Mouse (Mus musculus) lung, postnatal 0 days (tissue): ENCODE data around the gene Nid2. TPM values are rescaled to one million over a fixed set of nuclear protein-coding genes. Genes with fewer than 3 reads are reported as not detected.

Source experiments
- ATAC-seq: fragments of 200-750 bp; cut with Nextera tagmentation; 2 replicates; pipeline ENCODE4 v1.8.0; 2017; ENCODE audit warnings: moderate library complexity
- DNase-seq: peaks from one replicate; pipeline ENCODE4 v3.0.0-alpha.2; 2016; ENCODE audit warnings: low spot score
- H3K27ac ChIP-seq: fragments of 300-500 bp; sonication (generic); 2 replicates; pipeline ENCODE4 v1.5.1; 2014; ENCODE audit warnings: antibody characterized with exemption, mild to moderate bottlenecking, low read length, mixed read lengths
- H3K27me3 ChIP-seq: fragments of 300-500 bp; sonication (generic); replicated peaks from 2 replicates; pipeline ENCODE4 v1.6.1; 2014; ENCODE audit warnings: low read length, mixed read lengths; ENCODE audit not compliant: insufficient read depth
- H3K36me3 ChIP-seq: fragments of 300-500 bp; sonication (generic); 2 replicates; pipeline ENCODE4 v1.6.1; 2014; ENCODE audit warnings: low read length, mixed read lengths; ENCODE audit not compliant: insufficient read depth
- H3K4me1 ChIP-seq: fragments of 300-500 bp; sonication (generic); 2 replicates; pipeline ENCODE4 v1.6.1; 2014; ENCODE audit warnings: antibody characterized with exemption, low read depth, low read length, mixed read lengths; ENCODE audit not compliant: insufficient read depth
- H3K4me2 ChIP-seq: fragments of 300-500 bp; sonication (generic); replicated peaks from 2 replicates; pipeline ENCODE4 v1.6.1; 2014; ENCODE audit warnings: low read depth, mild to moderate bottlenecking, low read length, moderate library complexity, mixed read lengths
- H3K4me3 ChIP-seq: fragments of 300-500 bp; sonication (generic); 2 replicates; pipeline ENCODE4 v1.5.1; 2014; ENCODE audit warnings: low read depth, low read length
- H3K9ac ChIP-seq: fragments of 300-500 bp; sonication (generic); replicated peaks from 2 replicates; pipeline ENCODE4 v1.6.1; 2014; ENCODE audit warnings: low read depth, mild to moderate bottlenecking
- H3K9me3 ChIP-seq: fragments of 300-500 bp; sonication (generic); 2 replicates; pipeline ENCODE4 v1.6.1; 2016; ENCODE audit warnings: low read length, mixed read lengths
- CTCF ChIP-seq: IDR thresholded peaks from 2 replicates; pipeline ENCODE4 v1.5.1; 2016; ENCODE audit warnings: antibody characterized with exemption, mild to moderate bottlenecking
- EP300 ChIP-seq: IDR thresholded peaks from 2 replicates; pipeline ENCODE4 v1.6.1; 2016; ENCODE audit warnings: antibody characterized with exemption, mild to moderate bottlenecking, control low read depth
- WGBS: fragments of 180-500 bp; shearing (Covaris S2); extraction: QIAGEN DNeasy Blood & Tissue Kit; methylation state at CpG from one replicate; pipeline ENCODE4 v1.1.7; 2014; 5-methylcytosine and 5-hydroxymethylcytosine counted together
- polyA plus RNA-seq: library from polyadenylated mRNA; unstranded; fragments of >200 nt; fragmentation: Nextera tagmentation; extraction: Ambion mirVana; gene quantifications from 2 replicates; pipeline ENCODE4 v1.2.1, GENCODE M21; 2015

The Nid2 gene
- polyA plus RNA-seq, 1 experiment from 2014 or later, result 39.0 TPM

DNA sequence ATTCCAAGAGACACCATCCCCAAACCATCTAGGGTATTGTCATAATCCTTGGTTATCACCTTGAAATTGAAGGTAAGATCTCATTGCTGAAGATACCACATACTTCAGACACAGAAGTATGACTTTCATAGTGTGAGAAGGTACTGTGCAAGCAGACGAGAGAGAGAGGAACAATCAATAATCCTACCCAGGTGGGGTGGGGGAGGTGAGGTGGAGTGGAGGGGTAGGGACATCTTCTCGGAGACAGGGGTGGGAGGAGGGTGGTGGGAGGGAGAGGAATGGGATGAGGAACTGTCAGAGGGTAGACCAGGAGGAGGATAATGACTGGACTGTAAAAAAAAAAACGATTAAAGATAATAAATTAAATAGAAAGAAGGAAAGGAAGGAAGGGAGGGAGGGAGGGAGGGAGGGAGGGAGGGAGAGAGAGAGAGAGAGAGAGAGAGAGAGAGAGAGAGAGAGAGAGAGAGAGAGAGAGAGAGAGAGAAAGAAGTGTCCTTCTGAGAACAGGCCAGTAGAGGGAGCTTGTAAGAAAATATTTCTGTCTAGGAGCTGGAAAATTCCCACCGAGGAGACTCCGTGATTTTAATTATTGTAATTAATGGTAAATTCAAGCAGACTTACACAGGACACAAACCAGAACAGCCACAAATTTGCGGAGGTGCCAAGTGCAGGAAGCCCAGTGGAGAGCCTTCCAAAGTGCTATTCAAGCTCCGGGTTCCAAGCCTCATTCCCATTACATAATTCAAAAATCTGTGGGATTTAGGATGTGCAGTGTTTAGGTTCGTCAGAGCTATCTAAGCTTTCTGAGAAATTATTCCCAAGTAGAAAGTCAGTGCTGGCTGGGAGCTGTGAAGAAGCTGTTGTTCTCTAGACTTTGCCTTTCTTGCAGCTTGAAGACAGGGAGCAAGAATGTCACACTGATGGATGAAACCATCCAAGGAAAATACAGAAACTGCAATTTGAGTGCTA lies 108.0 kb downstream of the Nid2 start:
- no peaks in the 10 kb centered on the region for H3K27me3 ChIP-seq
- ATAC-seq, result no peak
- H3K9ac ChIP-seq, result no peak overlapping the region
- H3K4me2 ChIP-seq, result no peak overlapping the region
- H3K4me3 ChIP-seq, result no peak overlapping the region
- H3K36me3 ChIP-seq, result no peaks in the 10 kb centered on the region
- WGBS, result 39% methylated on average over 8 of the region's 8 CpGs
- TF ChIP-seq EP300 (no peak), CTCF (peak; percentile 41; the same call in 1 of the 2 replicates)
- H3K4me1 ChIP-seq, result no peaks in the 10 kb centered on the region
- DNase-seq, result peak; percentile 54
- no peaks in the 10 kb centered on the region for H3K9me3 ChIP-seq
- H3K27ac ChIP-seq, result no peak overlapping the region

DNA sequence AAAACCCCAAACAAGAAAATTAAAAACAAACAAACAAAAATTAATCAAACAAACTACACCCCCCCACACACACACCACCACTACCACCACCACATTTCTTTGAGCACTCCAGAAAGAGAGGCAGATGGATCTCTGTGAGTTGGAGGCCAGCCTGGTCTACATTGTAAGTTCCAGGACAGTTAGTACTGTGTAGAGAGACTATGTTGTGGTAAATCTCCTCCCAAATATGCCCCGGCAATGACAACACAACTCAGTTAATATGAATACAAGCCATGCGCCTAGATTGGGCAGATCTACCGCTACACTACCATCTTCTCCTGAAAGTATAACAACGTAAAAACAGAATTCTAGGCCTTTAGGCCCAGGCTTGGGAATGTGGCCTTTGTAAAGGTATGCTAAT lies 109.2 kb downstream of the Nid2 start:
- H3K9ac ChIP-seq, result no peak overlapping the region
- H3K9me3 ChIP-seq, result no peaks in the 10 kb centered on the region
- H3K4me1 ChIP-seq, result no peaks in the 10 kb centered on the region
- H3K27ac ChIP-seq, result no peak overlapping the region
- DNase-seq (no peak), ATAC-seq (no peak)
- H3K36me3 ChIP-seq, result no peaks in the 10 kb centered on the region
- H3K4me3 ChIP-seq, result no peak overlapping the region
- H3K4me2 ChIP-seq, result no peak overlapping the region
- TF ChIP-seq EP300 (no peak), CTCF (no peak)
- no peaks in the 10 kb centered on the region for H3K27me3 ChIP-seq
- 89% methylated on average over 4 of the region's 4 CpGs for WGBS

Other genes with a start within 250 kb of the Nid2 start
- gene Gm2244, start 201.3 kb upstream of the Nid2 start, polyA plus RNA-seq, result not detected in 2 replicates
- gene Gm2237, start 166.1 kb upstream of the Nid2 start, polyA plus RNA-seq, result 0.68 and 0.76 TPM in 2 replicates
- not detected in 2 replicates for gene Gm5458, start 148.7 kb upstream of the Nid2 start, polyA plus RNA-seq
- 137 and 138 TPM in 2 replicates for gene Rtraf, start 72.6 kb downstream of the Nid2 start, polyA plus RNA-seq
- gene Gng2, start 226.4 kb downstream of the Nid2 start, polyA plus RNA-seq, result 27.9 and 29.5 TPM in 2 replicates